Mouse (Mus musculus) lung, postnatal 25 days (tissue): ENCODE measurements around the gene Ndufaf2.
A peak's percentile ranks its signal among the peaks of the same experiment; 100 is the strongest.

Experiments used
- DNase-seq: peaks from one replicate; pipeline ENCODE4 v3.0.0; 2022; ENCODE audit warnings: low spot score

Ndufaf2 gene

GRCm38 (mm10) chr13:108086036-108086435, 72.4 kb downstream of the Ndufaf2 start:
- DNase-seq, result no peak

- DNase-seq, result no peak
Measured at GRCm38 (mm10) chr13:108084086-108084485, 74.3 kb downstream of the Ndufaf2 start.

- DNase-seq, result no peak
Measured at GRCm38 (mm10) chr13:108077901-108078300, 80.5 kb downstream of the Ndufaf2 start.

GRCm38 (mm10) chr13:108077476-108077875, 80.9 kb downstream of the Ndufaf2 start:
- DNase-seq, result no peak

- no peak for DNase-seq
Measured at GRCm38 (mm10) chr13:108070171-108070570, 88.3 kb downstream of the Ndufaf2 start.

GRCm38 (mm10) chr13:108069151-108069550, 89.3 kb downstream of the Ndufaf2 start:
- no peak for DNase-seq

- no peak for DNase-seq
Measured at GRCm38 (mm10) chr13:108066021-108066420, 92.4 kb downstream of the Ndufaf2 start.

GRCm38 (mm10) chr13:108064331-108064730, 94.1 kb downstream of the Ndufaf2 start:
- DNase-seq, result no peak

GRCm38 (mm10) chr13:108063374-108064134, 94.9 kb downstream of the Ndufaf2 start:
- peak; percentile 26 for DNase-seq

- DNase-seq, result no peak
Measured at GRCm38 (mm10) chr13:108062900-108063299, 95.5 kb downstream of the Ndufaf2 start.

- no peak for DNase-seq
Measured at GRCm38 (mm10) chr13:108060936-108061578, 97.4 kb downstream of the Ndufaf2 start.

- no peak for DNase-seq
Measured at GRCm38 (mm10) chr13:108060286-108060885, 98.0 kb downstream of the Ndufaf2 start.

GRCm38 (mm10) chr13:108056896-108057295, 101.5 kb downstream of the Ndufaf2 start:
- DNase-seq, result no peak

- DNase-seq, result no peak
Measured at GRCm38 (mm10) chr13:108047364-108047763, 111.1 kb downstream of the Ndufaf2 start.

- no peak for DNase-seq
Measured at GRCm38 (mm10) chr13:108046891-108047290, 111.5 kb downstream of the Ndufaf2 start.

GRCm38 (mm10) chr13:108046071-108046470, 112.4 kb downstream of the Ndufaf2 start:
- no peak for DNase-seq

- DNase-seq, result no peak
Measured at GRCm38 (mm10) chr13:108045646-108046045, 112.8 kb downstream of the Ndufaf2 start.

GRCm38 (mm10) chr13:108044222-108044941, 114.0 kb downstream of the Ndufaf2 start, which contains the start of gene Smim15:
TSS of gene Smim15 (plus strand) at chr13:108044446.
- DNase-seq, result peak; percentile 90

- peak; percentile 71 for DNase-seq
Measured at GRCm38 (mm10) chr13:108043431-108044221, 114.8 kb downstream of the Ndufaf2 start.

GRCm38 (mm10) chr13:108041358-108041757, 117.1 kb downstream of the Ndufaf2 start:
- peak; percentile 79 for DNase-seq

GRCm38 (mm10) chr13:108040451-108040850, 118.0 kb downstream of the Ndufaf2 start:
- no peak for DNase-seq
